Mouse (Mus musculus) stomach, postnatal 0 days (tissue): Measurements from ENCODE around the gene Lamp1. TPM values are rescaled to one million over a fixed set of nuclear protein-coding genes. Genes with fewer than 3 reads are reported as not detected.

Experiments
- ATAC-seq: fragments of 200-750 bp; cut with Nextera tagmentation; 2 replicates; pipeline ENCODE4 v1.8.0; 2017; ENCODE audit not compliant: low FRiP score, low TSS enrichment
- DNase-seq: peaks from one replicate; pipeline ENCODE4 v3.0.0-alpha.2; 2016; ENCODE audit warnings: low spot score
- H3K27ac ChIP-seq: fragments of 300-500 bp; sonication (generic); replicated peaks from 2 replicates; pipeline ENCODE4 v1.5.1; 2014; ENCODE audit warnings: mild to moderate bottlenecking, control low read depth
- H3K27me3 ChIP-seq: fragments of 300-500 bp; sonication (generic); 2 replicates; pipeline ENCODE4 v1.6.1; 2014; ENCODE audit warnings: low read length; ENCODE audit not compliant: control insufficient read depth, insufficient read depth
- H3K36me3 ChIP-seq: fragments of 300-500 bp; sonication (generic); 2 replicates; pipeline ENCODE4 v1.6.1; 2014; ENCODE audit warnings: low read length, mixed read lengths; ENCODE audit not compliant: control insufficient read depth, insufficient read depth
- H3K4me1 ChIP-seq: fragments of 300-500 bp; sonication (generic); replicated peaks from 2 replicates; pipeline ENCODE4 v1.6.1; 2014; ENCODE audit warnings: antibody characterized with exemption; ENCODE audit not compliant: control insufficient read depth, insufficient read depth
- H3K4me2 ChIP-seq: fragments of 300-500 bp; sonication (generic); replicated peaks from 2 replicates; pipeline ENCODE4 v1.6.1; 2014; ENCODE audit warnings: low read depth, mild to moderate bottlenecking, control low read depth, moderate library complexity
- H3K4me3 ChIP-seq: fragments of 300-500 bp; sonication (generic); 2 replicates; pipeline ENCODE4 v1.5.1; 2014; ENCODE audit warnings: low read depth, low read length, control low read depth
- H3K9ac ChIP-seq: fragments of 300-500 bp; sonication (generic); 2 replicates; pipeline ENCODE4 v1.6.1; 2014; ENCODE audit warnings: mild to moderate bottlenecking, low read length, control low read depth, mixed read lengths
- H3K9me3 ChIP-seq: fragments of 300-500 bp; sonication (generic); 2 replicates; pipeline ENCODE4 v1.6.1; 2016; ENCODE audit warnings: low read length; ENCODE audit not compliant: control insufficient read depth
- CTCF ChIP-seq: IDR thresholded peaks from 2 replicates; pipeline ENCODE4 v1.5.1; 2016; ENCODE audit warnings: antibody characterized with exemption, low read depth, mild to moderate bottlenecking, moderate library complexity
- EP300 ChIP-seq: optimal IDR thresholded peaks from 2 replicates; pipeline ENCODE3; 2016; ENCODE audit warnings: antibody characterized with exemption
- WGBS: fragments of 180-500 bp; shearing (Covaris S2); extraction: QIAGEN DNeasy Blood & Tissue Kit; methylation state at CpG from one replicate; pipeline ENCODE4 v1.1.7; 2014; 5-methylcytosine and 5-hydroxymethylcytosine counted together
- polyA plus RNA-seq: library from polyadenylated mRNA; unstranded; fragments of >200 nt; fragmentation: Nextera tagmentation; extraction: Ambion mirVana; gene quantifications from 2 replicates; pipeline ENCODE4 v1.2.1, GENCODE M21; 2015

Lamp1 gene
- polyA plus RNA-seq, 1 experiment from 2014 or later = 260 TPM

DNA sequence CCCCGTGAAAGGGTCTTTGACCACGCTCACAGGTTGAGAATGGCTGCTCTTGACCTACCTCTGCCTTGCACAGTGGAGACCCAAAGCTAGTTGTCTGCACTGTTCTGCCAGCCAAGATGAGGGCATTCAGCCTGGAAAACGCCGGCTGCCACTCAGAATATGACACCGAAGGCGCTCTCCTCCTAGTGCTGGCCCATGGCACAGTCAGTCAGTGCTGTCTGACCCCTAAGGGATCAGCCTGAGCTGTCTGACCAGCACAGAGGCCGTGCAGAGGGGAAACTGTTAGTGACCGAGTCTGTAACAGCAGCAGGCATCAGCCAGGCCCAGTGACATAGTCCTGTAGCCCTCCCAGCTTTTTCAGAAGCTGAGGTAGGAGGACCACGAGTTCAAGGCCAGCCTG lies 28.3 kb downstream of the Lamp1 start:
- Histone ChIP-seq H3K9ac (no peak overlapping the region), H3K27ac (no peak overlapping the region), H3K27me3 (no peaks in the 10 kb centered on the region), H3K9me3 (no peaks in the 10 kb centered on the region), H3K4me3 (no peak overlapping the region), H3K4me2 (no peak overlapping the region), H3K4me1 (no peaks in the 10 kb centered on the region), H3K36me3 (no peaks in the 10 kb centered on the region)
- WGBS = 83% methylated on average over 9 of the region's 9 CpGs
- DNase-seq (no peak), ATAC-seq (no peak)
- TF ChIP-seq EP300 (no peak), CTCF (no peak)

DNA sequence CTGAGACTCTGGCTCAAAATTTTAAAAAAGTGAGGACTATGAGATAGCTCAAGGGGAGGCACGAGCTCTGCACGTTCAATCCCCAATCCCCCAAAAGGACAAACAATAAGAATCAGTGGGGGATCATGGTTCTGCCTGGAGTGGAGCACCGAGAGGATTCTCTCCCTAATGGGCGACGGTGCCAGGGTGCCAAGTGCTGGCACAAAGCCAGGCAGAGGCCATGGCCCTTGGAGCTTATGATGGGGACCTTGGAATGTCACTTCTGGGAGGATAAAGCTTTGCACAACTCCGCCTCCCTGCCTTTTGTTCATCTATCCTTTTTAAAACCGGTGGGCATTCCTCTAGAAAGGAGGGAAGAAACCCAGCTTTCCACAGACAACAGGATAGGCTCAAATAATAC lies 28.7 kb downstream of the Lamp1 start:
- Histone ChIP-seq H3K4me1 (no peaks in the 10 kb centered on the region), H3K9ac (no peak overlapping the region), H3K9me3 (no peaks in the 10 kb centered on the region), H3K27ac (no peak overlapping the region), H3K27me3 (no peaks in the 10 kb centered on the region), H3K36me3 (no peaks in the 10 kb centered on the region), H3K4me3 (no peak overlapping the region), H3K4me2 (no peak overlapping the region)
- WGBS = 69% methylated on average over 7 of the region's 7 CpGs
- no peak for TF ChIP-seq EP300
- no peak for TF ChIP-seq CTCF
- ATAC-seq = no peak
- no peak for DNase-seq

DNA sequence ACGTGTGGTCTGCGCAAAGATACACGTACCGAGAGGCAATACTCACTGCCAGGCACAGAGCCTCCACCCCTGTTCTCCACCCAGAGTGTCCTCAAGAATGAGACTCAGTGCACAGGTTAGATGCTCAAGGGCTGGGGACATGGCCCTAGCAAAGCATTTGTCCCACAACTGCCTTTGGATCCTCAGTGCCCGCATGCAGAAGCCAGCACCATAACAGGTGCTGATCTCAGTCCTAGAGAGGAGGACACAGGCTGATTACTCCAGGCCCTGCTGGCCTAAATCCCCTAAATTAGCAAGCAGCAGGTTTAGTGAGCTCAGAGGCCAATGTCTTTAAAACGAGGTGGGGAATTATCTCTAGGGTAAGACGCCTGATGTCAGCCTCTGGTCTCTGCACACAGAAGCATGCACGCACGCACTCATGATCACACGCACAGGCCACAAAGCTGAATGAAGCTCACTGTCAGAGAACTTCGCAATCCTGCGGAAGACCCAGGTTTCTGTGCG lies 29.1 kb downstream of the Lamp1 start:
- ATAC-seq (no peak), DNase-seq (no peak)
- Histone ChIP-seq H3K27ac (no peak overlapping the region), H3K36me3 (no peaks in the 10 kb centered on the region), H3K9me3 (no peaks in the 10 kb centered on the region), H3K9ac (no peak overlapping the region), H3K4me3 (no peak overlapping the region), H3K27me3 (no peaks in the 10 kb centered on the region), H3K4me1 (no peaks in the 10 kb centered on the region), H3K4me2 (no peak overlapping the region)
- TF ChIP-seq CTCF (no peak), EP300 (no peak)
- 90% methylated on average over 13 of the region's 13 CpGs for WGBS

DNA sequence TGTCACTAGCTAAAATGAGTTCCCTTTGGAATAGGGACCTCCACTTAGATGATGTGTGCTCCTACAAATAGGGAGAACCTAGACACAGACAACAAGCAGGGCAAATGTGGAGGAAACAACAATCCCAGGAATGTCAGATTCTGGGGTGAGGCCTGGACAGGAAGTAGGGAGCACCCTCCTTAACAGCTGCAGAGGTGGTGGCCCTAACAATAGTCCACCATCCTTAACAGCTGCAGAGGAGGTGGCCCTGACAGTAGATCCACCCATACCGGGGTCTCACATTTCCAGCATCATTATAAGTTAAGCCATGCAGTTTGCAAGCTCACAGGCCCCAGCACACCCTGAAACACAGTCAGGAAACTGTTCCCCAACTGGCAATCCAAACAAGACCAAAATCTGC lies 29.9 kb downstream of the Lamp1 start:
- WGBS = 100% methylated on average over 1 of the region's 1 CpGs
- Histone ChIP-seq H3K9ac (no peak overlapping the region), H3K36me3 (no peaks in the 10 kb centered on the region), H3K27ac (no peak overlapping the region), H3K4me2 (no peak overlapping the region), H3K9me3 (no peaks in the 10 kb centered on the region), H3K4me1 (no peaks in the 10 kb centered on the region), H3K4me3 (no peak overlapping the region), H3K27me3 (no peaks in the 10 kb centered on the region)
- TF ChIP-seq CTCF = no peak
- ATAC-seq (no peak), DNase-seq (no peak)

DNA sequence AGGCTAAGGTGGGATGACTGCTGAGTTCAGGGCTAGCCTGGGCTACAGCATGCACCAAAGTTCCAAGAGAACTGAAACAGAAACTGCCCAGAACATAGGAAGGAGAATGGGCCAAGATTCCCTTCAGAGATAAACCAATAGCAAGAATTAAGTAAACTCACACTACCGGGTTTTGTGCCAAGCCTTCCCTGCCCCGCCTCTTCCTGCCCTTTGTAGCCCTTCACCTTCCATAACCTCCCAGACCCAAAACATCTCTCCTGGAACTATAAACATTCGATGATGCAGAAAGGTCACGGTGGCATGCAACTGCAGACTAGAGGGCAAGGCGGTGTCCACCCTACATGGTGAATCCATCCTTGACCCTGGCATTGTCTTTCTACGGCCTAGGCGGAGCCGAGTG lies 31.3 kb downstream of the Lamp1 start:
- Histone ChIP-seq H3K27ac (no peak overlapping the region), H3K36me3 (no peaks in the 10 kb centered on the region), H3K4me3 (no peak overlapping the region), H3K4me1 (no peaks in the 10 kb centered on the region), H3K27me3 (no peaks in the 10 kb centered on the region), H3K9me3 (no peaks in the 10 kb centered on the region), H3K4me2 (no peak overlapping the region), H3K9ac (no peak overlapping the region)
- ATAC-seq (no peak), DNase-seq (no peak)
- no peak for TF ChIP-seq CTCF
- TF ChIP-seq EP300 = no peak
- WGBS = 86% methylated on average over 8 of the region's 8 CpGs

DNA sequence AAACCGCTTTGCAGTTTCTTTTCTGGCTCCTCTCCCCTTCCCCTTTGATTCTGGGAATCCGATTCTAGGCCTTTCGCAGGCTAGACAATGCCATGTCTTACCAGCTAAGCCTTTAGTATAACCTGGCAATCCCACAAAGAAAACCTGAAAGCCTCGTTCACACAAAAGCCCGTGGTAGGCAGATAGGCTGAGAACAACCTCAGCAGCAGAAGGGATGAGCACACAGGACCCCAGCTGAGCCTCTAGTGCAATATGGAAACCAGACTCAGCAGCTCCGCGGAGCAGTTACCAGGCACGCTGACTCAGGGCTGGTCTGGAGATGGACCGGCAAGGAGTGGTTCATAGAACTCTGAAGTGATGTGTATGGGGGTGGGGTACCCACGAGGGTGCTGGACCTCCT lies 35.9 kb downstream of the Lamp1 start:
- no peak for TF ChIP-seq CTCF
- no peak for TF ChIP-seq EP300
- H3K4me1 ChIP-seq = no peaks in the 10 kb centered on the region
- ATAC-seq (no peak), DNase-seq (no peak)
- no peaks in the 10 kb centered on the region for H3K9me3 ChIP-seq
- WGBS = 45% methylated on average over 10 of the region's 10 CpGs
- H3K4me3 ChIP-seq = no peak overlapping the region
- no peak overlapping the region for H3K4me2 ChIP-seq
- H3K9ac ChIP-seq = no peak overlapping the region
- H3K27me3 ChIP-seq = no peaks in the 10 kb centered on the region
- H3K27ac ChIP-seq = no peak overlapping the region
- no peaks in the 10 kb centered on the region for H3K36me3 ChIP-seq
